Mouse (Mus musculus) erythroblast, embryonic 14.5 days (primary cell): Measurements from ENCODE around the gene Cdh23. TPM values are rescaled to one million over a fixed set of nuclear protein-coding genes. Genes with fewer than 3 reads are reported as not detected.

ENCODE experiments used
- H3K27me3 ChIP-seq: 2 replicates; pipeline ENCODE4 v1.6.1; 2012; ENCODE audit warnings: inconsistent platforms; ENCODE audit not compliant: control insufficient read depth
- H3K36me3 ChIP-seq: 2 replicates; pipeline ENCODE4 v1.6.1; 2012; ENCODE audit warnings: mild to moderate bottlenecking, inconsistent platforms; ENCODE audit not compliant: control insufficient read depth
- H3K4me1 ChIP-seq: 2 replicates; pipeline ENCODE4 v1.6.1; 2012; ENCODE audit warnings: inconsistent platforms; ENCODE audit not compliant: control insufficient read depth
- H3K4me3 ChIP-seq: replicated peaks from 2 replicates; pipeline ENCODE3; 2012; ENCODE audit warnings: moderate library complexity, mild to moderate bottlenecking, inconsistent platforms
- H3K9me3 ChIP-seq: 2 replicates; pipeline ENCODE4 v1.6.1; 2012; ENCODE audit warnings: low read length, inconsistent platforms, mixed read lengths; ENCODE audit not compliant: control insufficient read depth
- GATA1 ChIP-seq: IDR thresholded peaks from 2 replicates; pipeline ENCODE4 v1.6.1; 2012; ENCODE audit warnings: low read length, inconsistent platforms, mixed read lengths
- TAL1 ChIP-seq: IDR thresholded peaks from 3 replicates; pipeline ENCODE4 v1.6.1; 2012; ENCODE audit warnings: low read length, inconsistent platforms, mixed read lengths
- polyA plus RNA-seq: library from polyadenylated mRNA; stranded (reverse); fragments of >175 nt; gene quantifications from 2 replicates; pipeline ENCODE4 v1.2.3, GENCODE M21; 2012

Gene Cdh23
- polyA plus RNA-seq, 1 experiment: 0.01 TPM

GRCm38 (mm10) chr10:60292209-60292608, 404.1 kb downstream of the Cdh23 start:
- Histone ChIP-seq H3K4me3 (no peak overlapping the region), H3K9me3 (no peaks in the 10 kb centered on the region), H3K36me3 (peaks cover 70% of the 10 kb centered on the region), H3K4me1 (peaks cover 50% of the 10 kb centered on the region), H3K27me3 (no peaks in the 10 kb centered on the region)
- TF ChIP-seq TAL1: no peak
- no peak for TF ChIP-seq GATA1

DNA sequence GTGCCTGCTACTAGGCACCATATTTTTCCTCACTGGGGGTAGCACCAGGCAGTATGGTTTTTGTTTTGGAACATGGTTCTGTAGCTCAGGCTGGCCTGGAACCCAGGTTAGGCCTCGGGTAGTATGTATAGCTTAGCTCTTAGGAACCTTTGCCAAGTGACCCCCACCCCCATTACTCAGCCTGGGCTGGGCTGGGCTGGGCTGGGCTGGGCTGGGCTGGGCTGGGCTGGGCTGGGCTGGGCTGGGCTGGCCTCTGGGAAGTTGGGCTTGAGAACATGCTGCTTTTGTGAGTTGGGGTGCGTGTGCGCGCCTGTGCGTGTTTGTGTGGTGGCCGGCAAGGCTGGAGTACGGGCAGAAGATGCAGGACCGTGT, 405.6 kb downstream of the Cdh23 start:
- Histone ChIP-seq H3K27me3 (no peaks in the 10 kb centered on the region), H3K36me3 (peaks cover 69% of the 10 kb centered on the region), H3K9me3 (no peaks in the 10 kb centered on the region), H3K4me1 (peaks cover 52% of the 10 kb centered on the region), H3K4me3 (peak overlapping the region; percentile 33)
- TF ChIP-seq TAL1 (no peak), GATA1 (no peak)

- H3K27me3 ChIP-seq: no peaks in the 10 kb centered on the region
- no peaks in the 10 kb centered on the region for H3K9me3 ChIP-seq
- TF ChIP-seq TAL1 (no peak), GATA1 (no peak)
- peaks cover 69% of the 10 kb centered on the region for H3K36me3 ChIP-seq
- H3K4me1 ChIP-seq: peaks cover 55% of the 10 kb centered on the region
- peak overlapping the region; percentile 5 for H3K4me3 ChIP-seq
These were observed 406.1 kb downstream of the Cdh23 start for GRCm38 (mm10) chr10:60290026-60290738.

DNA sequence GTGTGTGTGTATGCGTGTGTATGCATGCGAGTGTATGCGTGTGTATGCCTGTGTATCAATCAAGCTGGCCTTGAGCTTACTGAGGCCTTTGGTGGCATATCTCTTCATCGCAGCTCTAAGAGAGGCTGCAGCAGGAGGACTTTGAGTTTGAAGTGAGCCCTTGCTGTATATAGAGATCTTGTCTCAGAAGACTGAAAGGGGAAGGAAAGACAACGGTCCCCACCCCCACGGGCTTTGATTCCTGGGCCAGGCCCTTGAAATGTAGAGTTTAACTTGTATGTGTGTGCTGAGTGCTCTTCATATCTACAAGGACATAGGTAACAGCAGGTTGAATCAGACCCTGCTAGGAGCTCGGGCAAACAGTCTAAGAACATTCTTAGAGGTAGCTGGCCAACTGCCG, 407.1 kb downstream of the Cdh23 start:
- no peaks in the 10 kb centered on the region for H3K27me3 ChIP-seq
- peaks cover 62% of the 10 kb centered on the region for H3K4me1 ChIP-seq
- peaks cover 68% of the 10 kb centered on the region for H3K36me3 ChIP-seq
- TF ChIP-seq TAL1 (no peak), GATA1 (no peak)
- H3K4me3 ChIP-seq: no peak overlapping the region
- H3K9me3 ChIP-seq: no peaks in the 10 kb centered on the region

DNA sequence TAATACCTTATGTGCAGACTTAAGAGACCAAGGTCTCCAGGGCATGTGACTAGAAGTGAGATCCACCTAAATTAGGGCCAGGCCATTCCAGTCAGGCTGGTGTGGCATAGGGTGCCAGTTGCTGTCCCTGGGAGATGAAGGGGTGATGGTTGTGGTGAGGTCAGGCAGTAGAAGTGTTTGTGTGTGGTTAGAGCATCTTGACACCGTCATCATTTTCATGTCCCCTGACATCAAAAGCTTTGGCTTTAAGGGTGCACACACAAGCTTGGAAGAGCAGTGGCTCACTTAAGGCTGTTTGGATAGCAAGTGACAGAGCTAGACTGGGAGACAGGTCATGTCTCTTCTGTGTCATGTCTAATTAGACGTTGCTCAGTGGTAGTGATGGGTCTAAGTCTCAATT, 408.6 kb downstream of the Cdh23 start:
- Histone ChIP-seq H3K4me3 (no peak overlapping the region), H3K9me3 (no peaks in the 10 kb centered on the region), H3K27me3 (no peaks in the 10 kb centered on the region), H3K4me1 (peaks cover 70% of the 10 kb centered on the region), H3K36me3 (peaks cover 61% of the 10 kb centered on the region)
- TF ChIP-seq GATA1 (no peak), TAL1 (no peak)

GRCm38 (mm10) chr10:60287161-60287560, 409.1 kb downstream of the Cdh23 start:
- Histone ChIP-seq H3K4me1 (peaks cover 72% of the 10 kb centered on the region), H3K36me3 (peaks cover 61% of the 10 kb centered on the region), H3K27me3 (no peaks in the 10 kb centered on the region), H3K9me3 (no peaks in the 10 kb centered on the region), H3K4me3 (no peak overlapping the region)
- no peak for TF ChIP-seq TAL1
- no peak for TF ChIP-seq GATA1

DNA sequence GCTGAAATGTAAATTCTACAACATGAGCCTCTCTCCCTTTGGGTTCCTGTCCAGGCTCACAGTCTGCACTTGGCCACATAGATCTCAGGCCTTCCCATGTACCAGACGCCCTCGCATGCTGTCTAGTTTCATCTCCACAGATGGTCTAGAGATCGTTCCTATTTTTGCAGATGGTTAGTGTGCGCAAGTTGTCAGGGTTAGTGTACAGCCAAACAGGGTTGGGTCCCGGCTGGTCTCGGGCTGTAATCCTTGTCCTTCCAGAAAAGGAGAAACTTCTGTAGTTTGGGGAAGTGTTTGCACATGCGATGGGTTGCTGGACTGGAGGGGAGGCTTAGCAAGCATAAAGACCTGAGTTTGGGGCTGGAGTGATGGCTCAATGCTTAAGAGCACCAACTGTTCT, 409.7 kb downstream of the Cdh23 start:
- H3K36me3 ChIP-seq: peaks cover 61% of the 10 kb centered on the region
- H3K27me3 ChIP-seq: no peaks in the 10 kb centered on the region
- peaks cover 69% of the 10 kb centered on the region for H3K4me1 ChIP-seq
- no peak for TF ChIP-seq GATA1
- no peak for TF ChIP-seq TAL1
- H3K4me3 ChIP-seq: no peak overlapping the region
- no peaks in the 10 kb centered on the region for H3K9me3 ChIP-seq

GRCm38 (mm10) chr10:60285676-60286372, 410.5 kb downstream of the Cdh23 start:
- no peak for TF ChIP-seq GATA1
- H3K9me3 ChIP-seq: no peaks in the 10 kb centered on the region
- peaks cover 67% of the 10 kb centered on the region for H3K4me1 ChIP-seq
- peaks cover 61% of the 10 kb centered on the region for H3K36me3 ChIP-seq
- no peak overlapping the region for H3K4me3 ChIP-seq
- H3K27me3 ChIP-seq: no peaks in the 10 kb centered on the region

GRCm38 (mm10) chr10:60285183-60285582, 411.1 kb downstream of the Cdh23 start:
- Histone ChIP-seq H3K9me3 (no peaks in the 10 kb centered on the region), H3K27me3 (no peaks in the 10 kb centered on the region), H3K4me1 (peaks cover 66% of the 10 kb centered on the region), H3K4me3 (no peak overlapping the region), H3K36me3 (peaks cover 64% of the 10 kb centered on the region)
- TF ChIP-seq GATA1 (no peak), TAL1 (no peak)

- Histone ChIP-seq H3K36me3 (peaks cover 68% of the 10 kb centered on the region), H3K9me3 (no peaks in the 10 kb centered on the region), H3K4me3 (no peak overlapping the region), H3K27me3 (no peaks in the 10 kb centered on the region), H3K4me1 (peaks cover 66% of the 10 kb centered on the region)
- no peak for TF ChIP-seq TAL1
- no peak for TF ChIP-seq GATA1
These were observed 411.6 kb downstream of the Cdh23 start for GRCm38 (mm10) chr10:60284676-60285111.
